Mouse (Mus musculus) megakaryocyte, adult 5-6 weeks (primary cell): ENCODE measurements at regions not wholly inside any gene's neighbourhood (a gene's known extent, or its start where the extent isn't known, plus 50 kb on each side); places are given as distances from the start of the nearest gene placed in this dataset.

ENCODE experiments used
- ATAC-seq: 2 replicates; pipeline ENCODE4 v1.8.0; 2016; ENCODE audit warnings: mild to moderate bottlenecking, inconsistent platforms; ENCODE audit not compliant: poor library complexity, severe bottlenecking

- no peak for ATAC-seq
Measured at GRCm38 (mm10) chr11:114229196-114229595, 162.3 kb upstream of the Sdk2 start.

DNA sequence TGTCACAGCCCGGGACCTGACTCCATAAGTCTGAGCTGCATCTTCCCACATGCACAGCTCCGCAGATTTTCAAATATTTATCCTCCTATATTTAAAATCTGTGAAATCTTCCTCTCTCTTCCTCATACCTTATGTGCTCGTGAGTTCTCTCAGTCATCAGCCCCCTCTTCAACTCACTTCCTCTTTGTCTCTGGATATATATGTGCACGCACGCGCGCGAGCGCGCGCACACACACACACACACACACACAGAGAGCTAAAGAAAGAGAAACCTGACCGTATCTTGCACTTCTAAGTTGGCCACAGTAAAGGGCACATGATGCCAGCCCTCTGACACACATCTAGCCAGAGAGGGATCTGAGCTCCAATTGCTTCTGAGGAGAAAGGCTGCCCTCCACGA, 159.7 kb upstream of the Sdk2 start:
- peak; percentile 58; the same call in 1 of the 2 replicates for ATAC-seq

DNA sequence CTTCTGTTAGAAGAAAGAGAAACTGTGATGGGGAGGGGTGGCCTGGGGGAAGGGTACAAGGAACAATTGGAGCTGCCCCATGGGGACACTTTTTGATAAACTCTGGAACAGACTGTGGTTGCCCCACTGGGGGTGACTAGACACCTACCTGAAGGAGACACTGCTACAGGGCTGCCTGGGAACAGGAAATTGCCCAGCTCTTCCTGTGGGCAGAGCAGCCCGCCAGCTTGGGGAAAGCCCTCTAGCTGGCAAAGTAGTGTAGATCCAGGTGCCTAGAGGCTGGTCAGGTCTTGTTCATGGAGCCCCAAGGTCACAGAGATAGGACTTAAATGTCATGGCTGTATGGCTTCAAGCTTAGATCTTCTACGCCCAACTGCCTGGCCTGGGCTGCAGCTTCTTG, 157.9 kb upstream of the Sdk2 start:
- ATAC-seq, result no peak; the same call in 1 of the 2 replicates

DNA sequence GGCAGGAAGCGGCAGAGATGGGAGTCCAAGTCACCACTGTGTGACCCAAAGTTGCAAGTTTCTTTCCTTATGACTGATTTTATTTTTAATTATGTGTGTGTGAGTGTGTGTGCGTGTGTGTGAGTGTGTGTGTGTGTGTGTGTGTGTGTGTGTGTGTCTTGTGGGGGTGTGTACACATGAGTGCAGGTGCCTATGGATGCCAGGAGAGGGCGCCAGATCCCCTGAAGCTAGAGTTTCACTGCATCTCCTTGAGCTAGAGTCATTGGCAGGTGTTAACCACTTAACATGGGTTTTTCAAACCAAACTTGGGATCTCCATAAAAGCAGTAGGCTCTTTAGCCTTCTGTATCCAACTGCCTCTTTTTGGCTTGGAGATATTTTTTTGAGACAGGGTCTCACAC, 156.2 kb upstream of the Sdk2 start:
- no peak for ATAC-seq

DNA sequence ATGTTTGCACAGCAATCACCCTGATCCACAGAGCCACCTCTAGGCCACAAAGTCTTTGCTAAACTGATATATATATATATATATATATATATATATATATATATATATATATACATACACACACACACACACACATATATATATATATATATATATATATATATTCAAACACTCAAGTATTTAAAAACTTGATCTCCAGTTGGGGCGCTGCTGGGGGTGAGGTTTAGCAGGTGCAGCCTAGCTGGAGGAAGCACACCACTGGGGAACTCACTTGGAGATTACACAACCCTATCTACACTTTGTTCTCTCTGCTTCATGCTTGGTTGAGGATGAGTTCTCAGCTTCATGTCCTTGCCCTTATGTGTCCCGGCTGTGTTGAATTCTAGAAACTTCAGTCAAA, 153.6 kb upstream of the Sdk2 start:
- ATAC-seq, result no peak

DNA sequence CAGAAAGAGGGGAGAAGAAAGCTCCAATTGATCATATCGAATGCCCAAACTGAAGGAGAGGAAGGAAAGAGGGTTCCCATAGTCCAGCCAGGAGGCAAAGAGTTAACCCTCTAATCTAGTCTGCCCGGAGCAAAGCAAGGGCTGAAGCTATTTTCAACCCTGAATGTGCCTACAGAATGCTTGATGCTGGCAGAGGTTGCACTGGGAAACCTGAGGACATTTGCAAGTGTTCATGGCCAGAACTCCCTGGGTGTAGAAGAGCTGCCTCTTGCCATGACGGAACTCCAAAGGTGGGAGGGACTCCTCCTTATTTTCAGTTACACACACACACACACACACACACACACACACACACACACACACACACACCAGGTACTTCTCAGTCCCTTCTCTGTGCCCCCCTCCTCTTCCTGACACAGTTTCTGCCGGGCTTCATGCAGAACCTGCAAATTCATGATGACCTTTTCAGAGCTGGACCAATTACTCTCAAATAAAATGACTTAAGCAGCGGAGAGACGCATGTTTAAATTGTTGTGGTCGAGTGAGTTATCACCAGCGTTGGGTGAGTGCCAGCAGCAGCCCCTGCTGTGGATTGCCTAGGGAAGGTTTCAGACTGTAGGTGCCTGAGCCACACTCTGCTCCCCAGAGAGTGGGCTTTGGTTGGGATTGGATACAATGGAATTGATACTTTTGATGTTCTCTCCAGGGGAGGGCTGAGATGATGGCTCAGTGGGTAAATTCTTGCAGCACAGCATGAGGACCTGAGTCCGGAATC, 152.1 kb upstream of the Sdk2 start:
- no peak for ATAC-seq

DNA sequence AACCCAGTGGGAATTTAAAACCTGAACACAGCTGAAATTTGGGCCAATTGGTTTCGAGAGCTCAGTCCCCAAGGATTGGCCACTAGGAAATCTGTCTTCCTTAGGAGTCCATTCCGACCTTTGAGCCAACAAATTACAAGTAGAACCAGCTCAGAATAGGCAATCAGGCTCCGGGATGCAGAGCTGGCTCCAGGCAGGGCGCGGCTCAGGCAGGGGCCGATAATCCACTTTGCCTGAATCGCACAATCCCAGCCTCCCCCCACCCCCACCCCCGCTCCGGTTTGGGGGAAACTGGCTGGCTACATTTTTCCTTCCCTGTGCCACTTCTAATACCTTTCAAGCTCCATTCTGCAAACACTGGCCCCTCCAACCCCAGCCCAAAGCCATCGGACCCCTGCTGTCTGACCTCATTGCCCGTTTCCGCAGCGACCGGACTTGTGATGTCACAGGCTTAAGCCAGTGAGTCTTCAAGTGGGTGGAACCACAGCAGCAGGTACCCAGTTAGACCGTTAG, 150.5 kb upstream of the Sdk2 start:
- ATAC-seq, result no peak

- no peak for ATAC-seq
Measured at GRCm38 (mm10) chr11:114216493-114216892, 149.6 kb upstream of the Sdk2 start.

- ATAC-seq, result no peak
Measured at GRCm38 (mm10) chr11:114215256-114215655, 148.4 kb upstream of the Sdk2 start.

DNA sequence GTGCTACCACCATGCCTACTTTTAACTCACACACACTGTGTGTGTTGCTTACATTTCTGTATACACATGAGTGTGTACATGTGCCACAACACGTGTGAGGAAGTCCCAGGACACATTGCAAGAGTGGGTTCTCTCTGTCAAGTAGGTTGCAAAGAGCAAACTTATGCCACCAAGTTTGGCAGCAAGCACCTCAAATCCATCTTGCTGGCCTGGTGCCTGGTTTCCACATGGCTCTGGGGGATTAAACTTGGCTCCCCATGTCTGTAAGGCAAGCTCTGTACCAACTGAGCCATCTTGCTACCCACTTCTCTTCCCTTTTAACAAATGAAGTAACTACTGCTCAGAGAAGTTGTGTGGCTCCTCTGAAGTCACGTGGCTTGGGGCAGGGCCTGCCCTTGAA, 145.3 kb upstream of the Sdk2 start:
- no peak for ATAC-seq

DNA sequence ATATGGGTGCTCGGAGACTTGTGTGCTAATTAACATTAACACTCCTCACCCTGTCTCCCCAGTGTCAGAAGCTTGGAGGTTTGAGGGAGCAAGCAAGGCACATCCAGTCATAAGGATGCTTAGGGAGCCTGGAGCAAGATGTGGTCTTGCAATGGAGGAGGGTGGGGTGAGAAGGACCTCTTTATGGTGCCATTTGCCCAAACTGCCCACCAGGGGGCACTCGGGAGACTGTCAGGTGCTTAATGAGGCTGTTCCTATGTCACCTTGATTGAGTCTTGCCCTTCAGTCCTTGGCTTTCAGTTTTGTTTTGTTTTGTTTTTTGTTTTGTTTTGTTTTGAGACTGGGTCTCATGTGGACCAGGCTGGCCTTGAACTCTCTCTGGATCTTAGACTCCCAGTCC, 138.3 kb upstream of the Sdk2 start:
- peak; percentile 79 for ATAC-seq

DNA sequence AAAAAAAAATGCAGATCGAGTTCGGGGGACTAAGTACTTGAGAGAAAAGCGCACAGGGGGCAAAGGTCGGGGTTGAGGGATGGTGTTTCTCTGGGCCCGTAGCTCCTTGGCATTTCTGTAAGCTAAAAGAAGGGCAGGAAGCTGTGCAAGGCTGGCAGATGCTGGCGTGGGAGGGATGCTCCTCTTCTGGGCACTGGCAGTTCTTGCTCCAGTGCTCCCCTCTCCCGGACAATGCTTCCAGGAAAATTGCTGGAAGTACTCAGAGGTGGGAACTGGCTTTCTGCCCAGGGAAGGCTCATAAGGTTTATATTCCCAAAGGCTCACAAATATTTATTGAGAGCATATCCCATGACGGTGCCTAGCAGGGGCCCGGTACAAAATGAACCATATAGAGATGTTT, 136.6 kb upstream of the Sdk2 start:
- no peak for ATAC-seq

DNA sequence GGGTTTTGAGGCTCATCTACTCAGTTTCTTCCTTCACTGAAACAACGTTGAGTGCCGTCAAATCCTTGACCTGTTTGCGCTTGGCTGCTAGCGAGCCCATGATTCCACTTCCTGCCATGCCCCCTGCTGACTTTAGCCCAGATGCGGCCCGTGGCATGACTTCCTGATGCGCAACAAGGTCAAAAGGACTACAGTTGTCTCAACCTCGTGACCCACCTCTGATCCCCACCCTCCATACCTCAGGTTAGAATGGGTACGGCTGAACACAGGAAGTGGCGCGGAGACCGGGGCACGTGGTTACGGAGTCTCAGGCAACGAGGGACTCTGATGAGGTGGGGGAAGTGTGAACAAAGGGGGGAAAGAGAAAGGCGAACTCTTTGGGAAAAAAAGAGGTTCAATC, 135.6 kb upstream of the Sdk2 start:
- ATAC-seq, result no peak

DNA sequence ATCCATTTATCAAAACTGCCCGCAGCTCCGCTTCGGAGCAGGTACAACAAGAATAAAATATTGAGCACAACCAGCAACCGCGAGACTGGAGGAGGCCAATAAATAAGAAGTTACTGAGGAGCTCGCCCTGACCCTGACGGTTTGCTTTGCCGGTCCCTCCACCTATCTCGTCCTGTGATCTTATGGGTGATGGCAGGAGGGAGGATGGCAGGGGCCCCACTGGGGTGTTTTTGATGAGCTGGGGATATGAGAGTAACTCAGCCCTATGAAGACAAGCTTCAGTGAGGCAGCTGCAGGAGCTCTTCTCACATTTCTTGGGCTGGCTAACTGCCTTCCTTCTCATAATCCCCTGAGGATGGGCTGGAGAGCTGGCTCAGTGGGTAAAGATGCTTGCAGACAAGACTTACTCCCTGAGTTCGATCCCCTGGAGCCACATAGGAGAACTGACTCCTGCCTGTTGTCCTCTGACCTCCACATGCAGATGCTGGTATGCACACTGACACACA, 132.3 kb upstream of the Sdk2 start:
- no peak for ATAC-seq

DNA sequence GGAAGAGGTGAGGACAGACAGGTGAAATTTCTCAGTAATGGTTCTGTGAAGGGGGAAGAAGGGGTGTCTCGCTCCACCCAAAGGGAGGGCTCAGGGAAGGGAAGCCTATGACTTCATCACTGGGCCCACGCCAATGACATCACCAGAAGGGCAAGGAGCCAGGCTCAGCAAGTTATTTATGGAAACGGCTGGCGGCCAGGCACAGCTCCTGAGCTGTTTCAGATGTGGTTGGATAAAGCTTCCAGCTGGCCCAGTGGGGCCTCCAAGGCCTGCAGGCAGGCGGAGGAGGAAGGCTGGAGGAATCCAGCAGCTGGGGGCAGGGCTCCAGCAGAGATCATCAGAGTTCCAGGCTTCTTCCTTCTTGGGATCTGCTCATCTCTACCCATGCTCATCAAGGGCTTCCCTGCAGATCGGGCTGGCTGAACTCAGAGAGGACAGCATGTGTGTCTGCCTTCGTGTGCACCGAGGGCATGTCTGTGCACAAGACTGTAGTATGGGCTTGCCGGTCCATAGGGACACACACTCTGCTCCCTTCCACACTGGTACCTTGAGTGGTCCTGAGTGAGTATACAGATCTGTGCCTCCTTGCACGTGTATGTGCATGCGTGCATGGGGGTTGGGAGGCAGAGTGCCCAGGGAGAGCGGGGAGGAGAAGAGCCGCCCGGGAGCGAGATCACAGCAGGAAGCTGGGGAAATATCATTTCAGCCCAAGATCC, 131.6 kb upstream of the Sdk2 start:
- no peak for ATAC-seq

DNA sequence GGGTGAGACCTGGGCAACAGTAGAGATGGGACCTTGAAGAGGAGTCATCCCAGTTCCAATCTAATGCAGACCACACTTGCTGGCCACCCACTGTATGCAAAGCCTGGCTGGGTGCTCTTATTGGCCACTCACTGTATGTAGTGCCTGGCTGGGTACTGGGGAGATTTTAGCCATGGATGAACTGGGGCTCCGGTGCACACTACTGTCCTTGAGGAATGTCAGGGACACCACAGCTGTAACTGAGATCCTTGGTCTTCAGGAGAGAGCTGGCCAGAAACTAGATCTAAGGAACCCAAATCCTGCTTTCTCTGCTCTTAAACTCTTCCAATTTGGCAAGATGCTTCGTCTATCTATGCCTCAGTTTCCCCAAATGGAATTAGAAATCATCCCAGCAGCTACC, 128.4 kb upstream of the Sdk2 start:
- no peak for ATAC-seq

DNA sequence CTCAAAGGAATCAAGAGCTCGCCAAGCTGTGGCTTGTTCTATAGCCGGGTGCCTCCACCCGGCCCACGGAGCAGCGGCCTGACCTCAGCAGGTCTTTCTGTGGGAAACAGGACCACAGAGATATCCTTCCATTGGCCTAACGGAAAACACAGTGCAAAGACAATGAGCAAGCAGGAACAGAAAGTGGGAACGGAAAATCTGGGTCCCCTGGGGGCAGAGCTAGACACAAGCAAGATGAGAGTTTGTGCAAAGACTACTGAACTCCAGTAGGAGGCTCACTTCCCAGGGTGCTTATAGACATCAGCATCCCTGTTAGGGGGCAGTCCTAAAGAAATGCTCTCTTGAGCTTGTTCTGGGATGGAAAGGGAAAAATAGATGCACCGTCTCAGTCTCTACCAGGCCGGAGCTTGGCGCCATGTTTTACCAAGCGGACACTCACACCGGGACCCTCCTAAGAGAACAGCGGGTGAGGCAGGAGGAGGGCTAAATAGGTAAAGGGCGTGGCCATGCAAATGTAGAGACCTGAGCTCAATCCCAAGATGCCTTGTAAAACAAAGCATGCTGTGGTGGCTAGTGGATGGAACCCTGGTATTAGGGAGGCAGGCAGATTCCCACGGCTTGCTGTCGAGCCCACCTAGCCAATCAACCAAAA, 127.3 kb upstream of the Sdk2 start:
- ATAC-seq, result peak; percentile 86

- no peak for ATAC-seq
Measured at GRCm38 (mm10) chr11:114193018-114193417, 126.2 kb upstream of the Sdk2 start.

DNA sequence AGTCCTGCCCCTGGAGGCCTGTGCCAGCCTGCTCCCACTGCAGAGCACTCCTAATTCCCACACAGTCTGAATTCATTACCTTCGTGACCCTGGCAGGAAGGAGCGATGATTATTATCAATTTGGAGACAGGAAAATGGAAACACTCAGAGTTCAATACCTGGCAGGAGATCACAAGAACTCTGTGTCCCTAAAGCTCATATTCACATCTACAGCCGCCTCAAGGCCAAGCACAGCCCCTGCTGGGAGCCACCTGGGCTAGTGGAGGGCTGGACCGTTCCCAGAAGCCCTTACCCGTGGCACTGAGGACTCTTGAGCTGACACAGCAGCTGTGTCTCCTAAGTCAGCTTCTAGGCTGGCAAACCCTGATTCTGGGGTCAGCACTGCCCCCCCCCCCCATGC, 124.8 kb upstream of the Sdk2 start:
- ATAC-seq, result no peak

DNA sequence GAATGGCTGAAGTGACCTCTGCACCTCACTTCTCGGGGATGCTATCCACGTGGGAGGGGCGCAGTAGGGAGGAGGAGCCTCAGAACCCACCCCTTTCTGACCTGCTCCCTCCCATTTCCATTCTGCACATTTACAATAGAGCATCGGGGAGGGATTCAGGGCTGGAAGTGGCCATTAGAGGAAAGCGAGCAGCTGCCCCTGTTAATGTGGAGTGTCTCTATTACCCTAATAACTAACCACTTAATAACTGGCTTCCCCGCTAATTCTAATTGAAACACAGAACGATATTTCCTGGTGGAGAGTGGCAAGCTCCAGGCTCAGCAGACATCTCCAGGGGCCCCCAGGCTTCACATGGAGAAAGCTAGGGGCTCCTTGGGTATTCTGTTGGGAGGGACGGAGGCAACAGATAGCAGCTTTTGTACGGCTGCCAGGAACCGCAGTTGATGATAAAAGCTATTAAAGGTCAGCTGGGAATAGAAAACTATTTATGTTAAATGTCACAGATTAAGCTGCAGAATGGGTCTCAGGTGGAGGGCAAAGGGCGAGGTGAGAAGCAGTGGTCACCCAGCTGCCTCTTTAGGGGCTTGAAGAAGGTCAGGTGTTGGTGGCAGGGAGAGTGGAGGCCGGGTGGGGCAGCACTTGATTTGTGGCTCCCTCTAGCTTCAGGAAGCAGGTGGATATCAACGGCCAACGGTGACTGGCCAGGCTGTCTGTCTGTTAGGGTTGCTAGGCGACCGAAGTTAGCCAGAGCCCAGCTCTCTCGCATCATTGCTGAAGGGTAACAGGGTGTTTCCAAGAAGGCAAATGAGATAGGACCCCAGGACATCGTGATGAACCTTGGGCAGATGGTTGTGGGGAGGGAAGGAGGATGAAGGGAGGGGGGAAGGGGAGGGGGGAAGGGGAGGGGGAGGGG, 118.4 kb upstream of the Sdk2 start:
- peak; percentile 24; the same call in 1 of the 2 replicates for ATAC-seq

- no peak for ATAC-seq
Measured at GRCm38 (mm10) chr11:114184431-114184830, 117.6 kb upstream of the Sdk2 start.
